In the genomic region with DNA sequence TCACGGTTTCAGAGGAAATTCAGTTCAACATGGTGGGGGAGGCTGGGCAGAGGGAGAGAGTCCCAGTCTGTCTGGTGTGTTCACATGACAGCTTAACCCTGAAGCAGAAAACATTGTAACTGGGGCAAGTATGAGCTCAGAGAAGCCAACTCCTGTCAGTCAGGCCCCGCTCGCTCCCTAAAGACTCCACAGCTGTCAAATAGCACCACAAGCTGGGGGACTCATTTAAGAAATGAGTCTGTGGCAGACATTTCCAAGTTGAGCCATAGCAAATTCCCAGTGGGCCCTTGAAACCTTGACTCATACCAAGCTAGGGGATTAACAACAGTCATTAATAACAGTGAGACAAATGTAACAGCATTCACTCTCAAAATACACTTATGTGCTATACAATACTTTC, we compare ENCODE assay signal across 23 mouse cellular contexts.
DNase-seq lines count a peak whose midpoint lies in the region; ATAC-seq and TF ChIP-seq lines count a peak whose summit lies in the region.
"Had no signal": no experiment of that assay in that cellular context is flagged by ENCODE, and none has a peak within 500 bp of the region (broad histone marks: within the 10 kb centered on the region; RNA-seq: fewer than 3 reads in every experiment).

No protein-coding gene starts in this region.

- no peak overlapping the region for H3K4me2 ChIP-seq in heart, embryonic 11.5 days
- H3K4me2 ChIP-seq: embryonic facial prominence, embryonic 13.5 days; forebrain, embryonic 15.5 days; hindbrain, embryonic 15.5 days had no signal

- no peak for DNase-seq in gastrocnemius, adult 2 months
- no peak for DNase-seq in gastrocnemius, postnatal 25 days
- DNase-seq in heart, postnatal 14 days, result peak; percentile 35
- peak; percentile 49 for DNase-seq in adipocyte (ENCODE audit: low spot score)
- DNase-seq in midbrain, embryonic 10.5 days (ENCODE audit: low spot score), result no peak
- no peak for DNase-seq in frontal cortex, postnatal 25 days (ENCODE audit: low spot score in 2 of 2)
- DNase-seq: adrenal gland, adult 2 months; adrenal gland, postnatal 36 days; B cell, adult 2 months; cerebellum, adult 11 months; cerebellum, adult 8-10 months; cerebellum, postnatal 25 days; gastrocnemius, postnatal 36 days; heart, postnatal 10 days; kidney, adult 2 months had no signal

- 0 out of 2 replicates have a peak, but pooled peaks cover 6% of the 10 kb centered on the region for H3K4me1 ChIP-seq in heart, embryonic 11.5 days (ENCODE audit: control insufficient read depth, insufficient read depth, low read length)
- H3K4me1 ChIP-seq in midbrain, embryonic 10.5 days, result no peaks in the 10 kb centered on the region; the same call in 1 of the 2 replicates
- H3K4me1 ChIP-seq: forebrain, embryonic 15.5 days had no signal

- H3K4me3 ChIP-seq in gastrocnemius, adult 2 months, result no peak overlapping the region
- H3K4me3 ChIP-seq in heart, embryonic 11.5 days (ENCODE audit: low read depth, low read length), result no peak overlapping the region
- no peak overlapping the region for H3K4me3 ChIP-seq in midbrain, embryonic 10.5 days
- H3K4me3 ChIP-seq: embryonic facial prominence, embryonic 13.5 days; erythroblast, embryonic 14.5 days; forebrain, embryonic 15.5 days; hindbrain, embryonic 15.5 days had no signal

- 88% methylated on average over 3 of the region's 3 CpGs for WGBS in heart, embryonic 11.5 days (ENCODE audit: insufficient replicate concordance)
- WGBS in midbrain, embryonic 10.5 days, result 92% methylated on average over 3 of the region's 3 CpGs

- no peaks in the 10 kb centered on the region for H3K27me3 ChIP-seq in heart, embryonic 11.5 days (ENCODE audit: control insufficient read depth, insufficient read depth, low read length)
- H3K27me3 ChIP-seq in midbrain, embryonic 10.5 days (ENCODE audit: low read depth, poor library complexity, severe bottlenecking), result no peaks in the 10 kb centered on the region
- H3K27me3 ChIP-seq: embryonic facial prominence, embryonic 13.5 days; forebrain, embryonic 15.5 days; hindbrain, embryonic 15.5 days had no signal

- H3K27ac ChIP-seq in gastrocnemius, adult 2 months, result peak overlapping the region; percentile 64
- no peak overlapping the region for H3K27ac ChIP-seq in heart, embryonic 11.5 days (ENCODE audit: low read depth, low read length)
- no peak overlapping the region for H3K27ac ChIP-seq in midbrain, embryonic 10.5 days (replicated peaks)
- H3K27ac ChIP-seq: embryonic facial prominence, embryonic 13.5 days; forebrain, embryonic 15.5 days; hindbrain, embryonic 15.5 days had no signal

- intact Hi-C loops in gastrocnemius, adult 2 months (cut with DNase I), result no loop called here
- intact Hi-C loops in heart, postnatal 14 days (cut with DNase I), result loop anchor here (5.0 kb wide), 1 partner anchor 118 kb away; no protein-coding TSS in a partner anchor

- peaks cover 3% of the 10 kb centered on the region; the same call in 1 of the 2 replicates for H3K9me3 ChIP-seq in heart, embryonic 11.5 days (replicated peaks; ENCODE audit: control insufficient read depth, low read length)
- H3K9me3 ChIP-seq in midbrain, embryonic 10.5 days (replicated peaks), result peaks cover 8% of the 10 kb centered on the region; the same call in 1 of the 2 replicates
- H3K9me3 ChIP-seq: forebrain, embryonic 15.5 days; hindbrain, embryonic 15.5 days had no signal

- TF ChIP-seq CTCF in gastrocnemius, adult 2 months (IDR thresholded peaks at IDR 0.05), result no peak

- ATAC-seq in heart, embryonic 11.5 days (replicated peaks; ENCODE audit: insufficient number of reproducible peaks, low FRiP score, low TSS enrichment), result no peak
- ATAC-seq: CD4-positive, CD25-positive, alpha-beta regulatory T cell, adult 4 months; forebrain, embryonic 15.5 days; intestine, embryonic 16.5 days had no signal

- no peak overlapping the region for H3K9ac ChIP-seq in heart, embryonic 11.5 days (ENCODE audit: low read depth, low read length)
- H3K9ac ChIP-seq: embryonic facial prominence, embryonic 13.5 days; forebrain, embryonic 15.5 days; hindbrain, embryonic 15.5 days had no signal

- no peaks in the 10 kb centered on the region for H3K36me3 ChIP-seq in heart, embryonic 11.5 days (ENCODE audit: control insufficient read depth, insufficient read depth, low read length)
- H3K36me3 ChIP-seq in midbrain, embryonic 10.5 days, result no peaks in the 10 kb centered on the region
- H3K36me3 ChIP-seq: embryonic facial prominence, embryonic 13.5 days; forebrain, embryonic 15.5 days; G1E; hindbrain, embryonic 15.5 days had no signal

Comparison
In these comparisons a context has a peak if more than half of its experiments do, and no peak if none do; other contexts are left out.
1. DNase-seq: peak in heart, postnatal 14 days (2 of 2) and adipocyte (single experiment); none in gastrocnemius, adult 2 months (single experiment), gastrocnemius, postnatal 25 days (single experiment), midbrain, embryonic 10.5 days (single experiment) and frontal cortex, postnatal 25 days (0 of 2).